Mouse (Mus musculus): ENCODE data around the gene Cldn11.
"Not testable (repeated sequence)": the region's sequence is repeated elsewhere in the genome, so short reads cannot be mapped to it uniquely, and the experiment has no call there.

Cldn11 gene

GRCm38 (mm10) chr3:31149706-31150105, at the start of gene Cldn11:
Cldn11 (plus strand) TSS chr3:31149920.
- no peak for DNase-seq (ENCODE audit: low read depth)

GRCm38 (mm10) chr3:31100026-31100425, 49.7 kb upstream of the Cldn11 start:
- no peak for DNase-seq (ENCODE audit: low read depth)

GRCm38 (mm10) chr3:31100802-31101201, 48.9 kb upstream of the Cldn11 start:
- DNase-seq (ENCODE audit: low read depth): no peak

GRCm38 (mm10) chr3:31104936-31105335, 44.8 kb upstream of the Cldn11 start:
- DNase-seq (ENCODE audit: low read depth): peak; percentile 56

GRCm38 (mm10) chr3:31106597-31106996, 43.1 kb upstream of the Cldn11 start:
- DNase-seq (ENCODE audit: low read depth): no peak

GRCm38 (mm10) chr3:31107674-31108073, 42.0 kb upstream of the Cldn11 start:
- DNase-seq (ENCODE audit: low read depth): no peak

GRCm38 (mm10) chr3:31109108-31109507, 40.6 kb upstream of the Cldn11 start:
- peak; percentile 86 for DNase-seq (ENCODE audit: low read depth)

- DNase-seq (ENCODE audit: low read depth): no peak
Observed at GRCm38 (mm10) chr3:31123098-31123497, 26.6 kb upstream of the Cldn11 start.

GRCm38 (mm10) chr3:31126303-31126702, 23.4 kb upstream of the Cldn11 start:
- no peak for DNase-seq (ENCODE audit: low read depth)

- DNase-seq (ENCODE audit: low read depth): no peak
Observed at GRCm38 (mm10) chr3:31126848-31127247, 22.9 kb upstream of the Cldn11 start.

- DNase-seq (ENCODE audit: low read depth): no peak
Observed at GRCm38 (mm10) chr3:31129766-31130165, 20.0 kb upstream of the Cldn11 start.

- DNase-seq (ENCODE audit: low read depth): no peak
Observed at GRCm38 (mm10) chr3:31133664-31134063, 16.1 kb upstream of the Cldn11 start.

GRCm38 (mm10) chr3:31134246-31134645, 15.5 kb upstream of the Cldn11 start:
- DNase-seq (ENCODE audit: low read depth): no peak

- DNase-seq (ENCODE audit: low read depth): no peak
Observed at GRCm38 (mm10) chr3:31134696-31135095, 15.0 kb upstream of the Cldn11 start.

- not testable (repeated sequence) for DNase-seq (ENCODE audit: low read depth)
Observed at GRCm38 (mm10) chr3:31136591-31136990, 13.1 kb upstream of the Cldn11 start.

- peak; percentile 90 for DNase-seq (ENCODE audit: low read depth)
Observed at GRCm38 (mm10) chr3:31138454-31139424, 11.0 kb upstream of the Cldn11 start.

- no peak for DNase-seq (ENCODE audit: low read depth)
Observed at GRCm38 (mm10) chr3:31141621-31142020, 8.1 kb upstream of the Cldn11 start.

- DNase-seq (ENCODE audit: low read depth): not testable (repeated sequence)
Observed at GRCm38 (mm10) chr3:31145222-31145621, 4.5 kb upstream of the Cldn11 start.

- DNase-seq (ENCODE audit: low read depth): peak; percentile 95
Observed at GRCm38 (mm10) chr3:31145641-31146290, 4.0 kb upstream of the Cldn11 start.

GRCm38 (mm10) chr3:31148595-31148994, 1.1 kb upstream of the Cldn11 start:
- no peak for DNase-seq (ENCODE audit: low read depth)

GRCm38 (mm10) chr3:31152108-31152507, 2.4 kb downstream of the Cldn11 start:
- peak; percentile 22 for DNase-seq (ENCODE audit: low read depth)

- DNase-seq (ENCODE audit: low read depth): peak; percentile 57
Observed at GRCm38 (mm10) chr3:31156126-31156525, 6.4 kb downstream of the Cldn11 start.

GRCm38 (mm10) chr3:31157776-31158175, 8.1 kb downstream of the Cldn11 start:
- no peak for DNase-seq (ENCODE audit: low read depth)

Measured in NIH3T3 (cell line).